Mouse (Mus musculus) heart, adult 2 months (tissue): ENCODE data around the gene Fgfr2. TPM values are rescaled to one million over a fixed set of nuclear protein-coding genes. Genes with fewer than 3 reads are reported as not detected.
"Not testable (repeated sequence)": the region's sequence is repeated elsewhere in the genome, so short reads cannot be mapped to it uniquely, and the experiment has no call there.

Source experiments
- DNase-seq, 2 experiments: peaks; one replicate each; pipeline ENCODE4 v3.0.0; 2021
- H3K27ac ChIP-seq: fragments of 200-600 bp; 2 replicates; pipeline ENCODE4 v1.8.1; 2022
- H3K27me3 ChIP-seq: fragments of 200-500 bp; 2 replicates; pipeline ENCODE4 v1.6.1; 2012; ENCODE audit warnings: mild to moderate bottlenecking, low read length, inconsistent platforms, mixed read lengths; ENCODE audit not compliant: control insufficient read depth, insufficient read depth
- H3K36me3 ChIP-seq: fragments of 200-500 bp; 2 replicates; pipeline ENCODE4 v1.6.1; 2012; ENCODE audit warnings: low read length, inconsistent platforms; ENCODE audit not compliant: control insufficient read depth, insufficient read depth
- H3K4me1 ChIP-seq: fragments of 200-500 bp; 2 replicates; pipeline ENCODE4 v1.6.1; 2011; ENCODE audit warnings: low read length; ENCODE audit not compliant: control insufficient read depth, insufficient read depth
- H3K4me3 ChIP-seq: fragments of 200-600 bp; 2 replicates; pipeline ENCODE4 v1.8.1; 2022
- H3K79me2 ChIP-seq: fragments of 200-500 bp; replicated peaks from 2 replicates; pipeline ENCODE4 v1.6.1; 2012; ENCODE audit warnings: mild to moderate bottlenecking, inconsistent platforms, low read length, moderate library complexity, mixed read lengths; ENCODE audit not compliant: control insufficient read depth, insufficient read depth
- H3K9ac ChIP-seq: fragments of 200-500 bp; 2 replicates; pipeline ENCODE4 v1.6.1; 2012; ENCODE audit warnings: low read depth, mild to moderate bottlenecking, control low read depth, inconsistent platforms, low read length, mixed read lengths
- CTCF ChIP-seq: fragments of 200-600 bp; IDR thresholded peaks from 2 replicates; pipeline ENCODE4 v1.8.1; 2022; ENCODE audit warnings: antibody characterized with exemption, mild to moderate bottlenecking, moderate library complexity
- EP300 ChIP-seq: fragments of 200-500 bp; IDR thresholded peaks from 2 replicates; pipeline ENCODE4 v1.6.1; 2011; ENCODE audit warnings: low read depth, low read length, control low read depth; ENCODE audit not compliant: insufficient read depth
- POLR2A ChIP-seq: fragments of 200-500 bp; IDR thresholded peaks from 2 replicates; pipeline ENCODE4 v1.6.1; 2011; ENCODE audit warnings: mild to moderate bottlenecking, low read depth, low read length, control low read depth; ENCODE audit not compliant: insufficient read depth
- WGBS: fragments of 180-500 bp; shearing (Covaris S2); methylation state at CpG from one replicate; pipeline ENCODE4 v1.1.7; 2018; 5-methylcytosine and 5-hydroxymethylcytosine counted together
- intact Hi-C: fragments of 180-260 bp; cut with DNase I; formaldehyde crosslinking; loops from one replicate; pipeline ENCODE4 v1.15.1; 2025
- polyA plus RNA-seq: library from polyadenylated mRNA; depleted of rRNA; stranded (reverse); fragments of >200 nt; gene quantifications from 2 replicates; pipeline ENCODE4 v1.2.3, GENCODE M21; 2012
- total RNA-seq, 2 experiments: library from RNA; stranded (reverse); gene quantifications; 2 replicates each; pipeline ENCODE4 v1.2.3; 2021

Gene Fgfr2
- total and polyA plus RNA-seq, 3 experiments = 1.1 to 2.0 (median 1.3) TPM

- no peak for TF ChIP-seq CTCF
- peak; percentile 89 for TF ChIP-seq EP300
- TF ChIP-seq POLR2A = peak; percentile 84
- peak; percentile 72 to 79 for DNase-seq
- H3K4me3 ChIP-seq = no peak overlapping the region
- H3K9ac ChIP-seq = no peak overlapping the region
- H3K36me3 ChIP-seq = peaks cover 5% of the 10 kb centered on the region; the same call in 1 of the 2 replicates
- peak overlapping the region; percentile 93 for H3K27ac ChIP-seq
- WGBS = 22% methylated on average over 2 of the region's 2 CpGs
- intact Hi-C loops = no loop called here
- H3K79me2 ChIP-seq = no peaks in the 10 kb centered on the region
- peaks cover 31% of the 10 kb centered on the region for H3K4me1 ChIP-seq
- no peaks in the 10 kb centered on the region for H3K27me3 ChIP-seq
These were observed 454.5 kb downstream of the Fgfr2 start for GRCm38 (mm10) chr7:132668604-132669003.

- WGBS = 95% methylated on average over 4 of the region's 4 CpGs
- no peaks in the 10 kb centered on the region for H3K27me3 ChIP-seq
- no peaks in the 10 kb centered on the region for H3K79me2 ChIP-seq
- no peak overlapping the region for H3K4me3 ChIP-seq
- TF ChIP-seq POLR2A = no peak
- TF ChIP-seq EP300 = no peak
- TF ChIP-seq CTCF = no peak
- peaks cover 5% of the 10 kb centered on the region; the same call in 1 of the 2 replicates for H3K36me3 ChIP-seq
- H3K9ac ChIP-seq = no peak overlapping the region
- intact Hi-C loops = no loop called here
- no peak for DNase-seq
- no peak overlapping the region for H3K27ac ChIP-seq
- H3K4me1 ChIP-seq = peaks cover 21% of the 10 kb centered on the region
These were observed 456.6 kb downstream of the Fgfr2 start for GRCm38 (mm10) chr7:132666516-132666915.

GRCm38 (mm10) chr7:132665664-132666382 is 457.3 kb downstream of the Fgfr2 start:
- Histone ChIP-seq H3K27ac (no peak overlapping the region), H3K36me3 (peaks cover 2% of the 10 kb centered on the region; the same call in 1 of the 2 replicates), H3K9ac (no peak overlapping the region), H3K79me2 (no peaks in the 10 kb centered on the region), H3K4me3 (no peak overlapping the region), H3K4me1 (peaks cover 16% of the 10 kb centered on the region), H3K27me3 (no peaks in the 10 kb centered on the region)
- no peak for DNase-seq
- intact Hi-C loops = no loop called here
- 93% methylated on average over 7 of the region's 8 CpGs for WGBS
- TF ChIP-seq POLR2A (no peak), CTCF (no peak), EP300 (no peak)

- intact Hi-C loops = no loop called here
- TF ChIP-seq POLR2A (no peak), EP300 (no peak), CTCF (no peak)
- no peak for DNase-seq
- Histone ChIP-seq H3K27me3 (no peaks in the 10 kb centered on the region), H3K36me3 (peaks cover 2% of the 10 kb centered on the region; the same call in 1 of the 2 replicates), H3K9ac (no peak overlapping the region), H3K4me3 (no peak overlapping the region), H3K4me1 (peaks cover 12% of the 10 kb centered on the region), H3K27ac (no peak overlapping the region), H3K79me2 (no peaks in the 10 kb centered on the region)
- 93% methylated on average over 6 of the region's 6 CpGs for WGBS
These were observed 458.3 kb downstream of the Fgfr2 start for GRCm38 (mm10) chr7:132664815-132665214.

GRCm38 (mm10) chr7:132662831-132663230 is 460.3 kb downstream of the Fgfr2 start:
- intact Hi-C loops, H3K79me2 ChIP-seq, H3K9ac ChIP-seq, H3K27ac ChIP-seq, H3K36me3 ChIP-seq, H3K27me3 ChIP-seq, H3K4me3 ChIP-seq, DNase-seq: not testable (repeated sequence)
- WGBS = 77% methylated on average over 6 of the region's 6 CpGs
- H3K4me1 ChIP-seq = peaks cover 19% of the 10 kb centered on the region

GRCm38 (mm10) chr7:132659633-132660032 is 463.5 kb downstream of the Fgfr2 start:
- intact Hi-C loops = loop anchor here (5.0 kb wide), 1 partner anchor 238 kb away; no protein-coding TSS in a partner anchor
- H3K79me2 ChIP-seq = no peaks in the 10 kb centered on the region
- no peak overlapping the region for H3K4me3 ChIP-seq
- peak overlapping the region; percentile 25; the same call in 1 of the 2 replicates for H3K9ac ChIP-seq
- WGBS = 52% methylated on average over 7 of the region's 7 CpGs
- H3K36me3 ChIP-seq = no peaks in the 10 kb centered on the region
- peaks cover 31% of the 10 kb centered on the region for H3K4me1 ChIP-seq
- peak; percentile 41 to 51 for DNase-seq
- TF ChIP-seq CTCF (no peak), EP300 (0 out of 2 replicates have a peak, but pooled peaks have one; percentile 27)
- H3K27ac ChIP-seq = peak overlapping the region; percentile 87
- H3K27me3 ChIP-seq = no peaks in the 10 kb centered on the region
